Mouse (Mus musculus) spleen, adult 2 months (tissue): ENCODE measurements around the gene Fxyd3.

ENCODE experiments used
- CTCF ChIP-seq: fragments of 200-500 bp; IDR thresholded peaks from 2 replicates; pipeline ENCODE4 v1.5.1; 2011; ENCODE audit warnings: mild to moderate bottlenecking, inconsistent platforms; ENCODE audit not compliant: insufficient read depth, insufficient read length, insufficient replicate concordance; ENCODE audit errors: extremely low read depth
- POLR2A ChIP-seq: fragments of 200-500 bp; IDR thresholded peaks from 2 replicates; pipeline ENCODE4 v1.6.1; 2011; ENCODE audit warnings: low read depth, low read length, inconsistent platforms

DNA sequence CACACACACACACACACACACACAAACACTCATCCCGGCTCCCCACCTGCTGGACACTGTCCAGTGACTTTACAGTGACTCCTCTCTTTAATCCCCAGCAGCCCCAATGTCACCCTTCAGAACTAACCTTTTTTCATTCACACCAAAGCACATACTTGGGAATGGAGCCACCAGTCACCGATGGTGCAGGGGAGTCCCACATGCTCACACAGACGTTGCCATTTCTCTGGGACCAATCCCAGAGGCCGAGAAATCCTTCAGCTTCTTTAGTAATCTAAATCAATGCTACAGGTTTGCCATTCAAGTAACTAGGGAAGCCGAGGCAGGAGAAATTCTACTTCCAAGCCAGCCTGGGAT lies 1.8 kb downstream of the Fxyd3 start:
- TF ChIP-seq POLR2A = no peak
- TF ChIP-seq CTCF = no peak
